Mouse (Mus musculus): Measurements from ENCODE around the gene Sorcs2. TPM values are rescaled to one million over a fixed set of nuclear protein-coding genes. Genes with fewer than 3 reads are reported as not detected.

Gene Sorcs2
- polyA plus RNA-seq, 1 experiment from 2014 or later, result 11.1 TPM

- Histone ChIP-seq H3K4me3 (ENCODE audit: low read depth, low read length) (no peak overlapping the region), H3K9me3 (ENCODE audit: control insufficient read depth, low read length) (no peaks in the 10 kb centered on the region), H3K27ac (ENCODE audit: low read depth, low read length) (no peak overlapping the region), H3K27me3 (ENCODE audit: control insufficient read depth, insufficient read depth, low read length) (no peaks in the 10 kb centered on the region), H3K4me2 (ENCODE audit: low read depth, low read length) (no peak overlapping the region), H3K4me1 (ENCODE audit: control insufficient read depth, insufficient read depth, low read length) (peaks cover 5% of the 10 kb centered on the region), H3K36me3 (ENCODE audit: control insufficient read depth, insufficient read depth, low read length) (peaks cover 40% of the 10 kb centered on the region), H3K9ac (replicated peaks; ENCODE audit: low read depth, low read length) (no peak overlapping the region)
- no peak for ATAC-seq (ENCODE audit: low read depth)
- 62% methylated on average over 10 of the region's 10 CpGs for WGBS
Measured at GRCm38 (mm10) chr5:35971841-35972578, 425.9 kb downstream of the Sorcs2 start.

DNA sequence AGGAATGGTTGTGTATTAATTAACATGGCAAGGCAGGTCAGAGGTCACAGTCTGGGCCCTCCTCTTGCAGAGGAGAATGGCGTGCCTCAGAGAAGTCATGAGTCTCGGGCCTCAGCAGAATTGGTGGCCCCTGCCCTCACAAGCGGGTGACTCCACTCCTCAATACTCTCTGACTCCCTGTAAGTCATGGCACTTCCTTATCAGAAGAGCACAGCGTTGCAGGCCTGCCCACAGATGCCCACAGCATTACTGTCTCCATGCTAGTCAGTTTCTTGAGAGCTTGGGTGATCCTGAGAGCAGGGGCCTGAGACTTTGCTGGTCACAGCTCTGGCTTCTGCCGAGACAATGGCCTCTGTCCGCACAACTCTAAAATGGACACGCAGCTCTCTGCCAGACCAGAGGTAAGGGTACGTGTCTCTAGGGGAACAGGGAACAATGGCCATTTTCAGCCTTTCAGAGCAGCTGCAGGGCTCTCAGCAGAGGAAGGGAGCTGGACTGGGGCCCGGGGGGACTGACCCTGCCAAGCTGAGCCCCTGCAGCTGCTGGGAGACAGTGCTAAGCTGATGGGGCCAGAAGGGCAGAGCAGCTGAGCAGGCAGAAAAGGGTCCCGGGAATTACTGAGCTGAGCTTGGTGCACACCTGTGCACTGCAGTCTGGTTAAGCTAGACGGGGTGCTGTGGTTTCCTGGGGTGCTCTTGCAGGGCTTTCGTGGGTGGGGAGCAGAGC is 427.4 kb downstream of the Sorcs2 start:
- peak; percentile 48; the same call in 1 of the 2 replicates for ATAC-seq (ENCODE audit: low read depth)
- no peaks in the 10 kb centered on the region for H3K27me3 ChIP-seq (ENCODE audit: control insufficient read depth, insufficient read depth, low read length)
- 42% methylated on average over 12 of the region's 12 CpGs for WGBS
- peak overlapping the region; percentile 55 for H3K27ac ChIP-seq (ENCODE audit: low read depth, low read length)
- no peaks in the 10 kb centered on the region for H3K9me3 ChIP-seq (ENCODE audit: control insufficient read depth, low read length)
- H3K4me1 ChIP-seq (ENCODE audit: control insufficient read depth, insufficient read depth, low read length), result peaks cover 5% of the 10 kb centered on the region
- peaks cover 35% of the 10 kb centered on the region for H3K36me3 ChIP-seq (ENCODE audit: control insufficient read depth, insufficient read depth, low read length)
- H3K4me2 ChIP-seq (ENCODE audit: low read depth, low read length), result no peak overlapping the region
- no peak overlapping the region for H3K9ac ChIP-seq (replicated peaks; ENCODE audit: low read depth, low read length)
- no peak overlapping the region for H3K4me3 ChIP-seq (ENCODE audit: low read depth, low read length)

GRCm38 (mm10) chr5:35969857-35970256 is 428.1 kb downstream of the Sorcs2 start:
- no peak overlapping the region for H3K9ac ChIP-seq (replicated peaks; ENCODE audit: low read depth, low read length)
- ATAC-seq (ENCODE audit: low read depth), result no peak
- no peak overlapping the region for H3K27ac ChIP-seq (ENCODE audit: low read depth, low read length)
- no peaks in the 10 kb centered on the region for H3K27me3 ChIP-seq (ENCODE audit: control insufficient read depth, insufficient read depth, low read length)
- peaks cover 5% of the 10 kb centered on the region for H3K4me1 ChIP-seq (ENCODE audit: control insufficient read depth, insufficient read depth, low read length)
- 67% methylated on average over 3 of the region's 3 CpGs for WGBS
- peaks cover 34% of the 10 kb centered on the region for H3K36me3 ChIP-seq (ENCODE audit: control insufficient read depth, insufficient read depth, low read length)
- no peak overlapping the region for H3K4me2 ChIP-seq (ENCODE audit: low read depth, low read length)
- H3K4me3 ChIP-seq (ENCODE audit: low read depth, low read length), result no peak overlapping the region
- no peaks in the 10 kb centered on the region for H3K9me3 ChIP-seq (ENCODE audit: control insufficient read depth, low read length)

Small RNA genes lying within 50 kb of the gene (microRNA-seq; reads per million reads assigned to microRNA genes)
- gene Mir7689, result 18.5 reads per million, percentile 23 among the genes with 10 or more reads in this experiment

Other genes starting within 250 kb of the Sorcs2 start
- not detected in 2 replicates for gene Psapl1, start 194.1 kb downstream of the Sorcs2 start, polyA plus RNA-seq (2014; fragmentation: Nextera tagmentation; extraction: Ambion mirVana)
- gene Grpel1, start 66.9 kb upstream of the Sorcs2 start, polyA plus RNA-seq (2014; fragmentation: Nextera tagmentation; extraction: Ambion mirVana), result 42.2 and 46.8 TPM in 2 replicates
- gene Tada2b, start 86.1 kb upstream of the Sorcs2 start, polyA plus RNA-seq (2014; fragmentation: Nextera tagmentation; extraction: Ambion mirVana), result 5.3 and 5.4 TPM in 2 replicates
- 2.7 and 2.8 TPM in 2 replicates for gene Ccdc96, start 86.4 kb upstream of the Sorcs2 start, polyA plus RNA-seq (2014; fragmentation: Nextera tagmentation; extraction: Ambion mirVana)
- 74.0 and 86.3 TPM in 2 replicates for gene Tbc1d14, start 195.1 kb upstream of the Sorcs2 start, polyA plus RNA-seq (2014; fragmentation: Nextera tagmentation; extraction: Ambion mirVana)